Mouse (Mus musculus) cortical plate, adult 2 months (tissue): ENCODE results near the gene Cd300lg. TPM values are rescaled to one million over a fixed set of nuclear protein-coding genes. Genes with fewer than 3 reads are reported as not detected.

Source experiments
- H3K27ac ChIP-seq: fragments of 200-500 bp; 2 replicates; pipeline ENCODE4 v1.5.1; 2012; ENCODE audit warnings: low read length, control low read depth, inconsistent platforms; ENCODE audit not compliant: insufficient read depth
- H3K4me1 ChIP-seq: fragments of 200-500 bp; 2 replicates; pipeline ENCODE4 v1.6.1; 2011; ENCODE audit warnings: low read length; ENCODE audit not compliant: control insufficient read depth, insufficient read depth
- H3K4me3 ChIP-seq: fragments of 200-500 bp; 2 replicates; pipeline ENCODE4 v1.5.1; 2011; ENCODE audit warnings: mild to moderate bottlenecking, low read length, control low read depth; ENCODE audit not compliant: insufficient read depth
- CTCF ChIP-seq: fragments of 200-500 bp; IDR thresholded peaks from 2 replicates; pipeline ENCODE4 v1.5.1; 2011; ENCODE audit warnings: mild to moderate bottlenecking, control low read depth, low read length; ENCODE audit not compliant: insufficient read depth; ENCODE audit errors: extremely low read depth
- POLR2A ChIP-seq: fragments of 200-500 bp; IDR thresholded peaks from 2 replicates; pipeline ENCODE4 v1.6.1; 2011; ENCODE audit warnings: mild to moderate bottlenecking, low read length, control low read depth; ENCODE audit not compliant: insufficient read depth; ENCODE audit errors: extremely low read depth
- polyA plus RNA-seq: library from polyadenylated mRNA; depleted of rRNA; stranded (reverse); fragments of >200 nt; gene quantifications from 2 replicates; pipeline ENCODE4 v1.2.3, GENCODE M21; 2012

Gene Cd300lg
- polyA plus RNA-seq, 1 experiment = 0.15 TPM

DNA sequence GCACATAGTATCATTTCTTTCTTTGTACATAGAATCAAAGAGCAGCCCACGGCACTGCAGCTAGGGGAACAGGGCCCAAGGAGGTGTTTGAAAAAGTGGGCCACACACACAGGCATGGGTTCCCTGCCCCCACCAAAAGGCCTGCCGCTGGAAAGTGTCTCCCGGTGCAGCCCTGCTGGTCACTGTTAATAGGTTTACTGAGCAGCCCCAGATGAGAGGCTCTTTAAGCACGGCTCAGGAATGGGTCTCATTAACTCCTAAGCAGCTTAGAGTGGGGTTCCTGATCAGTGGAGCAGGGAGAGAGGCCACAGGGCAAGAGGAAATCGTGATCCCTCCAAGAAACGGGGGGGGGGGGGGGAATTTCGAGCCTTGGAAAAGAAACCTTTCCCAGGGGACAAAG is 42.9 kb downstream of the Cd300lg start:
- Histone ChIP-seq H3K4me3 (no peak overlapping the region), H3K4me1 (peaks cover 6% of the 10 kb centered on the region), H3K27ac (no peak overlapping the region)
- no peak for TF ChIP-seq POLR2A
- no peak for TF ChIP-seq CTCF

GRCm38 (mm10) chr11:102086331-102086730 is 45.0 kb downstream of the Cd300lg start:
- peak overlapping the region; percentile 88 for H3K4me3 ChIP-seq
- peaks cover 6% of the 10 kb centered on the region for H3K4me1 ChIP-seq
- TF ChIP-seq CTCF = 0 out of 2 replicates have a peak, but pooled peaks have one; percentile 8
- peak; percentile 44; the same call in 1 of the 2 replicates for TF ChIP-seq POLR2A
- peak overlapping the region; percentile 97 for H3K27ac ChIP-seq

GRCm38 (mm10) chr11:102087081-102087751 is 45.9 kb downstream of the Cd300lg start:
- peak overlapping the region; percentile 88 for H3K4me3 ChIP-seq
- peaks cover 6% of the 10 kb centered on the region for H3K4me1 ChIP-seq
- H3K27ac ChIP-seq = peak overlapping the region; percentile 97
- TF ChIP-seq CTCF (no peak), POLR2A (0 out of 2 replicates have a peak, but pooled peaks have one; percentile 19)

DNA sequence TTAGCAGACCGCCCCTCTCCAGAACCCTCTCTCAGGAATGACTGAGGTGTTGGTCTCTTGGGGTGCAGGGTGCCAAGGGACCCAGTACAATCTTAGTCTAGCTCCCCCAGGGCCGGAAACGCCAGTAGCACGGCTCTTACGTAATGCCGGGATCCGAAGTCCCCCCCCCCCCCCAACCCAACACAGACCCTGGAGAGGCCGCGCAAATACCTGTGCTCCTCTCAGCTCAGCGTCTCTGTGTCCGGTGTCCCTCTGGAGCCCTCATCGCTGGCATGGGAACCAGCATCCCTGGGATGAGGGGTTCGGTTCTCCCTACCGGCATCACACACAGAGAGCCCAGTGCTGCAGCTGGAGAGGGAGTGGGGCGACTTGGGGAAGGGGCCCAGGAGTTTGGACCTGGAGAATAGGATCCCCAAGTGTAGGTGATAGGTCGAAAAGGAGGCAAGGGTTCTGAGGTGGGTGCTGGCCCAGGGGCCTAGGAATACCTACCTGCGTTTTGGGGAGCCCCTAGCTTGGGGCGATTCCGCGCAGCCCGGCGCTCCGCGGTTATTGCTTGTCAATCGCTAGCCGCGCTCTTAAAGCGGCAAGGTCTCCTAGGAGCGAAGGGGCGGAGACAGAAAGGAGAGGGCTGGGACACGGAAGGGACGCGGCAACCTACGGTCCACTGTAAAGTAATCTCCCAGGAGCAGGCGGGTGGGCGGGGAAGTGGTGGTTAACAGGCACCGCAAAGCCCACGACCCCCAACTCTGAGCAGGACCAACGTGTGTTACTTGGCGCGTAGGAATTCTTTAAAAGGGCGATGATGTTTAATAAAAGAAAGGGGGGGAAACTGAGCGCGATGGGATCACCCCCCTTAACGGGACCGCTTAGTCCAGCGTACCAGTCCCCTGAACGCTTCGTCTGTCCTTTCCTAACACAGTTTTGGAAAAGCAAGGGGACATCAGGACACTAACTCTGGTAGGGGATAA is 46.9 kb downstream of the Cd300lg start, which contains the start of gene Mpp2:
TSS of gene Mpp2 (minus strand) at position 585 of the 968 bp plus-strand sequence.
- no peak for TF ChIP-seq CTCF
- TF ChIP-seq POLR2A = peak; percentile 77
- H3K27ac ChIP-seq = peak within 1 kb of the TSS; percentile 97

DNA sequence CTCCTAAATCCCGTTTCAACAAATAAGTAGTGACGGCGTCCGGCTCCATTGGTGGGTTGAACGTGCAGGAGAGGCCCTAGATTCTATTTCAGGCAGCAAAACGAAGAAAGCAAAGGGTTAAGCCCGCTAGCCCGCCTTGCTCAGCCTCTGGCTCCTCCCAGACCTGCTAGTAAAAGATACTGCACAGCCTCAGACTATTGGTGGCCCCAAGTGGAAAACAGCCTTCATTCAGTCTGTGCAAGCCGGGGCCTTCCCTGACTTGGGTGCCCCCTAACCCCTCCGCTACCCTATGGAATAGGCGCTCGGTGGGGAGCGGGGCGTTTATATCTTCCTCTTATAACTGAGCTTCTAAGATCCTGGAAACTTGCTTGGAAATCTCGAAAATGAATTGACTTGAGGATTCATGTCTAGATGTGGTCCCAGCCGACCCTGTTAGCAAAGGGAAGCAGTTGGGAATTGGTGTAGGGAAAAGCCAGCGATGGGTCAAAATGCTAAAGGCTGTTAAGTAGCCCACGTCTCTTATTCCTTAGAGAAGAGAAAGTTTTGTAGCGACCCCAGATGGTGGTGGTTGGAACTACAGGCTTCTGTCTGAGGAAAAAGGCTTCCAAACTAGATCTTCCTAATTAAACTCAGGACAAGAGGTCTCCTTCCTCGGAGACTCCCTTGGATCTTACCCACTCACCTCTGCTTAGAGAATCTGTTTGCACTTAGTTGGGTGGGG is 47.9 kb downstream of the Cd300lg start:
- no peak for TF ChIP-seq POLR2A
- peak; percentile 64 for TF ChIP-seq CTCF
- H3K27ac ChIP-seq = no peak overlapping the region

More for the DNA sequence above, 46.9 kb downstream of the Cd300lg start, which contains the start of gene Mpp2:
- Histone ChIP-seq H3K4me1 (peaks cover 2% of the 10 kb centered on the region), H3K4me3 (peak within 1 kb of the TSS; percentile 88)

DNA sequence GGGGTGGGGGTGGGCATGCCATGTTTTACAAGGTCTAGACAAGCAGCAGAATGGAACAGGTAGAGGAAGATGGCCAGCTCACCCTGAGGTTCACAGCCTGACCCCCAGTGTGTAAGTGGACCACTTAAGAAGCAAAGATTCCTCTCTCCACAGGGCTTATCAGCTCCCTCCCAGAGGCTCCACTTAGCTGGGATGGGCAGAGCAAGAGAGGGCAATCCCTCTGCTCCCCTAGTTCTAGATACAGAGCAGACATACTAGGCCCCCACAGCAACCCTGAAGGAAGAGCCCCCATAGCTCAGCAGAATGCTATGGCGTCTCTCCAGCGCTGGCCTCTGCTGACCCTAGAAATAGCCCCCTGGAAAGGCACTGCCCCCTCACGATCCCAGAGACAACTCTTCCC is 54.4 kb downstream of the Cd300lg start:
- Histone ChIP-seq H3K27ac (no peak overlapping the region), H3K4me3 (no peak overlapping the region), H3K4me1 (no peaks in the 10 kb centered on the region)
- no peak for TF ChIP-seq CTCF
- TF ChIP-seq POLR2A = no peak

More for the DNA sequence above, 47.9 kb downstream of the Cd300lg start:
- Histone ChIP-seq H3K4me3 (peak overlapping the region; percentile 88), H3K4me1 (no peaks in the 10 kb centered on the region)

DNA sequence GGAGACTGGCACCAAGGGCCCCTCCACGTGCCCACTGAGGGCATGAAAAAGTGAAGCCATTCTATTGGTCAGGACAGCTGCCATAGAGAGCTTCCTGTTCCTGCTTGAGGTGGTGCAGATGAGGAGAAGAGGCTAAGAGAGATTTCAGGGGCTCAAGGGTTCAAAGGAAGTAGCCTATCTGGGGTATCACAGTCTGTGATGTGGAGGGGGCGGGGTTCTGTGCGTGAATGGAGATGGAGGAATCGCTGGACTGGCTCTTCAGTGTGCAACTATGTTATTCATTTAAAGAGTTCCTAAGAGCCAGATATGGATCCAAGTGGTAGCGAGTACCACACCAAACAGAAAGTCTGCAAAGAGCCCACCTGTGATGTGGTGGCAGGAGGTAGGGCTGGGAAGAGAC is 55.1 kb downstream of the Cd300lg start:
- Histone ChIP-seq H3K27ac (no peak overlapping the region), H3K4me3 (peak overlapping the region; percentile 55; the same call in 1 of the 2 replicates), H3K4me1 (no peaks in the 10 kb centered on the region)
- no peak for TF ChIP-seq POLR2A
- TF ChIP-seq CTCF = no peak

- Histone ChIP-seq H3K4me1 (no peaks in the 10 kb centered on the region), H3K4me3 (peak overlapping the region; percentile 55), H3K27ac (no peak overlapping the region)
- peak; percentile 44 for TF ChIP-seq CTCF
- TF ChIP-seq POLR2A = no peak
Observed at GRCm38 (mm10) chr11:102096887-102097391, 55.6 kb downstream of the Cd300lg start.
